Mouse (Mus musculus) cerebellum, adult 9-10 months (tissue): ENCODE results near the gene Ate1.
"Not testable (repeated sequence)": the region's sequence is repeated elsewhere in the genome, so short reads cannot be mapped to it uniquely, and the experiment has no call there.

ENCODE experiments used
- DNase-seq: peaks from one replicate; pipeline ENCODE4 v3.0.0; 2022

The Ate1 gene

DNA sequence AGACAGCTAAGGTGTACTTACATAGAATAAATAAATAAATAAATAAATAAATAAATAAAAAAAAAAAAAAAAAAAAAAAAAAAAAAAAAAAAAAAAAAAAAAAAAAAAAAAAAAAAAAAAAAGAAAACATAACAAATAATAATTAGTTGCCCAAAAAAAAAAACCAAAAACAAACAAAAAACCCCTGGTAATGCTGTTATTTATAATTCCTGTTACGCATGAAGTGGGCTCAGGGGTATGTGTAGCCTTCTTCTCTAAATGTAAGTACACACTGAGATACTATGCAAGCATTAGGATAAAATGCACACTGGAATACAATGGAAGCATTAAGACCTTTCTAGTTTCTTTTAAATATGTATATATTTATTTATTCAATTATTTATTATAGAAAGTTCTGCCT, 130.1 kb downstream of the Ate1 start:
- DNase-seq, result not testable (repeated sequence)

DNA sequence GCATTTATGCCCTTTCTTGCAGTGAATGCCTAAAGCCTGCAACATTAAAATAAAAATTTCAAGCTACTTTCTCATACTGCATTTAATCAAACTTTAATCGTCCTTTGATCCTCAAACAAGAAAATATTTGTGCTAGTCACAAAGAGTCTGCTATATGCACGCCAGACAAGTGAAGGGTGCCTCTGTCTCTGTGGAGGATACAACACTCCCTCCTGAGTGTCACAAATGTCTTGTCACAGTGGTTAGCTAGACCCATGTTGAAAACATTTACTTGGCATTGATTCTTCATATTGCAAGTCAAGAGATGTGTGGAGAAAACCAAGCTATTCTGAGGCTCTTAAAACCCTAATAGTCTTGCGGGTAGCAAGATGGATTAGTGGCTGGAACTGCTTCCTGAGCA, 133.9 kb downstream of the Ate1 start:
- DNase-seq, result no peak

- DNase-seq, result no peak
Measured at GRCm38 (mm10) chr7:130385732-130386294, 134.4 kb downstream of the Ate1 start.

DNA sequence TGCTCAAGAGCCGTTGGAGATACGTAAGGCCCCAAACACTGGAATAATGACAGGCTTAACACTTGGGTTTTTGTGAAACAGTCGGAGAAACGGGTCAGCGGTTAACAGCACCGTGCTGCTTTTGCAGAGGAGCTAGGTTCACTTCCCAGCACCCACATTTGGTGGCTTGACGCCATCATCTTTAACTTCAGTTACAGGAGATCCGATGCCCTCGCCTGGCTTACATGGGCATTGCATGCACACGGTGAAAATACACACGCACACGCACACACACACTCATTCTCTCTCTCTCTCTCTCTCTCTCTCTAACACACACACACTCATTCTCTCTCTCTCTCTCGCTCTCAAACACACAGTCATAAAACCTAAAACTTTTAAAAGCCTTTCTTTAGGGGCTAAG, 138.0 kb downstream of the Ate1 start:
- no peak for DNase-seq

DNA sequence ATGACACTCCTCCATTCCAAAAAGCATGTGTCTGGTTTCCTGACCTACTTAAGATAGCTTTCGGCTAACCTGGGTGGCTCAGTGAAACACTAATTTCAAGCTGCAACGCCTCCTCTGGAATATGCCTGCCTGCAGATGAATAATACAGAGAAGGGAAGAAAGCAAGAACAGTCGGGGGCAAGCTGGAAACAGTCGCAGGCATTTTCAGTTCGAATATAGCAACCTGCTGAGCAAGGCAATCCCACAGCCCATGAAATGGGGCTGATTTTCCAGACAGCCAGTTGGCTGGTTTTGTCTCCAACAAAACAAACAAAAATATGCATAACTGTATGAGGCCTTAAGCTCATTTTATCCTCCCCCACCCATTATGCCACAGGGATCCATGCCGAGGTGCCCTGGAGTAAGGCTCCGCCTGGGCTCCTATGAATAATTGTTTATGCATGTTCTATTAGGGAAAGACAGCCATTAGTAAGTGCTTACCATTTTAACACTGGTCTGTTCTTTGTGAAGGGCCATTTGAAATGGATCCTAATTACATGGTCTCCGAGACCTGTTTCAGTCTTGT, 138.7 kb downstream of the Ate1 start:
- DNase-seq, result no peak

DNA sequence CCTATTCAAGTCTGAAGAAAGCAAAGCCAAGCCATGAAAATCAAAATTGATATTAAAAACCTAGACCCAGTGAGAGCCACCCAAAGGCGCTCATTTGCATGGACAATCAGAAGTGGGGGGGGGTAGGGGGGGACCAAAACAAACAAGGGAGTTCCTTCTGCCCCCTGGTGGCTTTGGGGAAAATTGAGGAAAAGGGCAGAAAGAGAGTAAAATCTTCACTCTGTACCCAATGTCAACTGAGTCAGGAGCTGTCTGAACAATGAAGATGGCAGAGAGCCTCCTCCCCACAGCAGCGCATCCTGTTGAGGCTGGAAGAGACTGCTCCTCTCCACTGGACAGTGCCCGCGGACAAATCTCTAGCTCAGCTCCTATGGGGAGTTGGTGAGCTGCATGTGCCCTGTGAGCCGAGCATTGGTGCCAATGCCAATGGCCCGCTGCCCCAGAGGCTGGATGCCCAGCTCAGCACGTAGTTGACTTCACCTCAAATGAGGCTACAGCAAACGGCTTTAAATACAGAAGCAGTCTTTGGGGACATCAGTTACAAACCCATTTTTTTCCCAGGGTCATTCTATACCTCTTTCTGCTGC, 139.3 kb downstream of the Ate1 start:
- DNase-seq, result peak; percentile 84

GRCm38 (mm10) chr7:130380367-130380766, 139.8 kb downstream of the Ate1 start:
- DNase-seq, result no peak

- DNase-seq, result no peak
Measured at GRCm38 (mm10) chr7:130379886-130380285, 140.3 kb downstream of the Ate1 start.

- DNase-seq, result no peak
Measured at GRCm38 (mm10) chr7:130378308-130378707, 141.9 kb downstream of the Ate1 start.

- no peak for DNase-seq
Measured at GRCm38 (mm10) chr7:130374311-130374710, 145.9 kb downstream of the Ate1 start.

- DNase-seq, result no peak
Measured at GRCm38 (mm10) chr7:130368827-130369641, 151.1 kb downstream of the Ate1 start.

DNA sequence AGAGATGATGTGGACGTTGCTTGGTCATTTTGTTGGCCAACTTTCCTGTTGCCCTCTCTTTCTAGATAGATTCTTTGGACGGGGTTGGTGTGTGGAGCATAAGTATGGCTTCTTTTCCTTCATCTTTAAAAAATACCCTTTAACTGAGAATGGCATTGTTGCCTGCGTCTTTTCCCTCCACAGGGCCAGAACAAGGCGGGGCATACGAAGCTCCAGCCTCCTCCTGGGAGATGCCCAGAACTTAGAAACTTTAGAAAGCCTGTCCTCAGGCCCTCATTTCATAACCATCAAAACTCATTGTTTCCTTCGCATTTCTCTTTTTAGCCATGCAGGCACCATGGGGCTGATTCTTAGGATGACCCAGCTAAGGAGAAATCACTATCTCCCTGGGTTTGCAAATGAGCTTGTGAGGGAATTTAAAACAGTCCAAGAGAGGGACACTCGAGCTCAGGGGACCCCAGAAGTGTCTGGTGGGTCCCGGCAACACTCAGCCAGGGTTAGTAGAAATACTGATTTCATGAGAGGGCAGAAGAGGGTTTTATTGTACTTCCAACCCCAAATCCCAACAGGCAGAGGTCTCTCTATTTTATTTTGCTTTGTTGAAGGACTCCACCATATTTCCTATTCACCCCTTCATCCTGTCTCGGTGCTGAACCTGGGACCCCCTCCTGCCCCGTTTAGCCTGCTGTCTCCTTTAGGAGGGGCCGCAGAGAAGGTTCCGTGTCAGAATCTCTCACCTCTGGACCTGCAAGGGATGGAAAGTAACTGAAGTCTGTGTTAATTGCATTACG, 151.9 kb downstream of the Ate1 start:
- no peak for DNase-seq

DNA sequence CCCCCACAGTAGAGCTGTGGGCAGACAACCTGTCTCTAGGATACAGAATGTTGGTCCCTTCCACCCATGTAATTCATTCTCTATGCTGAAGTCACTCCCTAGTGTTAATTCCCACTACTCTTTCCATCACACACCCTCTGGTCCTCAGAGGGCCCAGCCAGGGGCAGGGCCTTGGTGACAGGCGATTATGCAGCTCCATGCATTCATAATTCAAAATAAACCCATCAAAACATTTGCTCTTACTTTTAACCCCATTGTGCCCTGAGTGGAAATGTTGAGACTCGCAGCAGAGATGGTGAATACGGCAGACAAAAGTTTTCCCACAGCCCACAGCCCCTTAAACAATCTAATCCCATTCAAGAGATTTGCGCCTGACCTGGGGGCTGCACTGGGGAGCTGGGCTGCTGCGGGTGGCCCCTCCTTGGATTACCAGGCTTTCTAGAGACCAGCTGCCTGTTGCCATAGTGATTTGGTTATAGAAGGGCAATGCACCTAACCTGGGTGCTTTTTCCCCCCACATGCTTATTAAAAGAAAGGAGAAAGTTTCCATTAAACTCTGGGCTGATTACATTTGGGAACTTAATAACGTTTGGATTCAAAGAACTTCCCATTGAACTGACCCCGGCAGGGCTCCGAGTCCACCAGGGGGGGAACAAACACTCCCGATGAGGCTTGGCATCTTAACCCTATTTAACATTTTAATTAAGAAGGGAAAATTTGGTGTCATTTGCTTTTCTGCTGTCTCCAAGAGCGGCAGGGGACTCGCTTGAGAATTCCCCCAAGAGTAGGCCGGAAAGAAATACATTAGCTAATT, 152.7 kb downstream of the Ate1 start:
- no peak for DNase-seq

DNA sequence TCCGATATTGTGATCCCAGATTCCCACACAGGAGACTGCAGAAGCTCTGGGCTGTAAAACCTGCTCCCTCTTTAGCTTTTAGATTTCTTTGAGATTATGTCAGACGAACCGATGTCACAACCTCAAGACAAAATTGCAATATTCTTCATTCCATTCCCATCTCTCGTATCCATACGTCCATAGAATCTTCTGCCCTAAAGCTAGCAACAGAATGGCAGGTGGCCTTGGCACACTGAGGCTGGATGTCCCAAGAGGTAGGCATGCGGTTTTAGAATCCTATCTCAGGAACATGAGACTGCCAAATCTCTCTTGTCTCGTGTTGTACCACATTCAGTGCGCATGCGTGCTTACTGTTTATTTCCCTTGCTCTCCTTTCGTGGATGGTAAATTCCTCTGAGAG, 154.5 kb downstream of the Ate1 start:
- no peak for DNase-seq
